Comparison of ENCODE assay signal across 27 mouse cellular contexts in genomic region chr12:84304101-84304500, GRCm38 (mm10). TPM values are rescaled to one million over a fixed set of nuclear protein-coding genes. Genes with fewer than 3 reads are reported as not detected.
A peak's percentile ranks its signal among the peaks of the same experiment; 100 is the strongest.
DNase-seq lines count a peak whose midpoint lies in the region; ATAC-seq and TF ChIP-seq lines count a peak whose summit lies in the region.
"Had no signal": no experiment of that assay in that cellular context is flagged by ENCODE, and none has a peak within 500 bp of the region (broad histone marks: within the 10 kb centered on the region; RNA-seq: fewer than 3 reads in every experiment).

No protein-coding gene starts in this region.

- H3K4me3 ChIP-seq in liver, adult 2 months (ENCODE audit: insufficient read depth, low read depth, low read length), result no peak overlapping the region
- H3K4me3 ChIP-seq in liver, embryonic 11.5 days (ENCODE audit: low read depth, low read length), result no peak overlapping the region
- H3K4me3 ChIP-seq in intestine, embryonic 16.5 days (ENCODE audit: low read length), result no peak overlapping the region
- H3K4me3 ChIP-seq in stomach, postnatal 0 days (ENCODE audit: low read depth, low read length), result no peak overlapping the region
- H3K4me3 ChIP-seq: embryonic facial prominence, embryonic 12.5 days; embryonic facial prominence, embryonic 15.5 days; gastrocnemius, adult 2 months; heart, embryonic 13.5 days had no signal

- H3K27ac ChIP-seq in liver, adult 2 months (replicated peaks; ENCODE audit: insufficient read depth, low read depth, low read length), result peak overlapping the region; percentile 38
- no peak overlapping the region for H3K27ac ChIP-seq in liver, embryonic 11.5 days (ENCODE audit: low read depth, low read length)
- no peak overlapping the region for H3K27ac ChIP-seq in intestine, embryonic 16.5 days (ENCODE audit: low read length)
- H3K27ac ChIP-seq in stomach, postnatal 0 days (replicated peaks), result 0 out of 2 replicates have a peak overlapping the region, but pooled peaks have one; percentile 35
- H3K27ac ChIP-seq: embryonic facial prominence, embryonic 12.5 days; embryonic facial prominence, embryonic 15.5 days; gastrocnemius, adult 2 months; heart, embryonic 13.5 days; hindbrain, embryonic 14.5 days; hindbrain, postnatal 0 days had no signal

- H3K27me3 ChIP-seq in liver, adult 2 months (ENCODE audit: control insufficient read depth, insufficient read depth, low read length), result no peaks in the 10 kb centered on the region
- no peaks in the 10 kb centered on the region for H3K27me3 ChIP-seq in liver, embryonic 11.5 days (replicated peaks; ENCODE audit: control insufficient read depth, insufficient read depth, low read length)
- H3K27me3 ChIP-seq in intestine, embryonic 16.5 days (replicated peaks; ENCODE audit: control insufficient read depth, insufficient read depth, low read length), result no peaks in the 10 kb centered on the region
- H3K27me3 ChIP-seq in stomach, postnatal 0 days (ENCODE audit: control insufficient read depth, insufficient read depth, low read length), result no peaks in the 10 kb centered on the region
- H3K27me3 ChIP-seq: CH12.LX; embryonic facial prominence, embryonic 12.5 days; embryonic facial prominence, embryonic 15.5 days; heart, embryonic 13.5 days had no signal

- no peak for TF ChIP-seq POLR2A in liver, adult 2 months (IDR thresholded peaks at IDR 0.05; ENCODE audit: extremely low read depth, insufficient read depth, low read length)

- TF ChIP-seq CTCF in liver, adult 2 months (IDR thresholded peaks at IDR 0.05; ENCODE audit: low read depth, low read length), result no peak
- no peak for TF ChIP-seq CTCF in stomach, postnatal 0 days (IDR thresholded peaks at IDR 0.05; ENCODE audit: low read depth)

- H3K9me3 ChIP-seq in liver, embryonic 11.5 days (ENCODE audit: control insufficient read depth, low read length), result no peaks in the 10 kb centered on the region
- H3K9me3 ChIP-seq in intestine, embryonic 16.5 days (ENCODE audit: control insufficient read depth, low read length), result no peaks in the 10 kb centered on the region
- no peaks in the 10 kb centered on the region for H3K9me3 ChIP-seq in stomach, postnatal 0 days (ENCODE audit: control insufficient read depth, low read length)
- H3K9me3 ChIP-seq: embryonic facial prominence, embryonic 12.5 days; embryonic facial prominence, embryonic 15.5 days; G1E; heart, embryonic 13.5 days had no signal

- H3K79me2 ChIP-seq in liver, adult 2 months (ENCODE audit: control insufficient read depth, insufficient read depth, low read length), result no peaks in the 10 kb centered on the region

- H3K4me2 ChIP-seq in liver, embryonic 11.5 days, result no peak overlapping the region
- H3K4me2 ChIP-seq in intestine, embryonic 16.5 days (ENCODE audit: low read depth, low read length), result no peak overlapping the region
- no peak overlapping the region for H3K4me2 ChIP-seq in stomach, postnatal 0 days (replicated peaks; ENCODE audit: low read depth)
- H3K4me2 ChIP-seq: embryonic facial prominence, embryonic 12.5 days; embryonic facial prominence, embryonic 15.5 days; heart, embryonic 13.5 days; hindbrain, embryonic 14.5 days had no signal

- H3K36me3 ChIP-seq in liver, adult 2 months (ENCODE audit: control insufficient read depth, insufficient read depth, low read length), result peaks cover 55% of the 10 kb centered on the region
- peaks cover 13% of the 10 kb centered on the region for H3K36me3 ChIP-seq in liver, embryonic 11.5 days (ENCODE audit: control insufficient read depth, insufficient read depth, low read length)
- H3K36me3 ChIP-seq in intestine, embryonic 16.5 days (ENCODE audit: control insufficient read depth, insufficient read depth, low read length), result peaks cover 8% of the 10 kb centered on the region; the same call in 1 of the 2 replicates
- H3K36me3 ChIP-seq in stomach, postnatal 0 days (ENCODE audit: control insufficient read depth, insufficient read depth, low read length), result peaks cover 10% of the 10 kb centered on the region
- H3K36me3 ChIP-seq: embryonic facial prominence, embryonic 12.5 days had no signal

- no peak overlapping the region for H3K9ac ChIP-seq in liver, adult 2 months (ENCODE audit: low read depth, low read length)
- no peak overlapping the region for H3K9ac ChIP-seq in liver, embryonic 11.5 days (ENCODE audit: low read depth, low read length)
- no peak overlapping the region for H3K9ac ChIP-seq in intestine, embryonic 16.5 days (ENCODE audit: low read depth, low read length)
- no peak overlapping the region for H3K9ac ChIP-seq in stomach, postnatal 0 days (ENCODE audit: low read length)
- H3K9ac ChIP-seq: embryonic facial prominence, embryonic 12.5 days; embryonic facial prominence, embryonic 15.5 days; forebrain, postnatal 0 days; heart, embryonic 13.5 days; hindbrain, embryonic 14.5 days had no signal

- TF ChIP-seq EP300 in stomach, postnatal 0 days (optimal IDR thresholded peaks at IDR 0.05), result no peak

- ATAC-seq in liver, embryonic 11.5 days (replicated peaks; ENCODE audit: low FRiP score), result no peak
- ATAC-seq in intestine, embryonic 16.5 days, result peak; percentile 92
- peak; percentile 95 for ATAC-seq in stomach, postnatal 0 days (ENCODE audit: low FRiP score, low TSS enrichment)
- ATAC-seq: forebrain, embryonic 14.5 days; forebrain, postnatal 0 days; hindbrain, postnatal 0 days had no signal

- peak; percentile 93 for DNase-seq in liver, adult 2 months (ENCODE audit: extremely low read depth, low read depth, low spot score)
- DNase-seq in liver, embryonic 11.5 days (ENCODE audit: low spot score), result no peak
- peak; percentile 54 for DNase-seq in adipocyte (ENCODE audit: low spot score)
- DNase-seq in stomach, postnatal 0 days (ENCODE audit: low spot score), result peak; percentile 26
- no peak for DNase-seq in cerebellum, postnatal 25 days
- DNase-seq in MN1 (ENCODE audit: low spot score), result no peak
- DNase-seq: adrenal gland, adult 8-10 months; adrenal gland, postnatal 25 days; B cell, adult 2 months; cerebellum, adult 18-20 months; cerebellum, adult 9-10 months; cerebellum, postnatal 14 days; forebrain, postnatal 0 days; gastrocnemius, adult 2 months; gastrocnemius, postnatal 14 days; heart, adult 18-20 months; heart, postnatal 14 days; heart, postnatal 4 days had no signal

- peaks cover 8% of the 10 kb centered on the region; the same call in 1 of the 2 replicates for H3K4me1 ChIP-seq in liver, adult 2 months (ENCODE audit: control insufficient read depth, insufficient read depth, low read length)
- no peaks in the 10 kb centered on the region for H3K4me1 ChIP-seq in liver, embryonic 11.5 days (replicated peaks; ENCODE audit: control insufficient read depth, insufficient read depth, low read length)
- H3K4me1 ChIP-seq in intestine, embryonic 16.5 days (ENCODE audit: control insufficient read depth, insufficient read depth, low read length), result no peaks in the 10 kb centered on the region; the same call in 1 of the 2 replicates
- no peaks in the 10 kb centered on the region for H3K4me1 ChIP-seq in stomach, postnatal 0 days (replicated peaks; ENCODE audit: control insufficient read depth, insufficient read depth)
- H3K4me1 ChIP-seq: embryonic facial prominence, embryonic 12.5 days; embryonic facial prominence, embryonic 15.5 days; heart, embryonic 13.5 days had no signal

- 21% methylated on average over 5 of the region's 5 CpGs for WGBS in liver, adult 2 months
- WGBS in liver, embryonic 11.5 days, result 90% methylated on average over 5 of the region's 5 CpGs
- WGBS in intestine, embryonic 16.5 days, result 78% methylated on average over 5 of the region's 5 CpGs
- WGBS in stomach, postnatal 0 days, result 76% methylated on average over 5 of the region's 5 CpGs

RNA-seq across cellular contexts. Expression of gene Zfp410, which starts 12.6 kb away (rescaled TPM):
- total RNA-seq in liver, adult 2 months (2014; rRNA removed), result 20.4 and 23.2 TPM in 2 replicates
- 11.8 and 12.5 TPM in 2 replicates for polyA plus RNA-seq in liver, adult 2 months (2012; rRNA removed)
- 78.1 and 79.5 TPM in 2 replicates for polyA plus RNA-seq in liver, embryonic 11.5 days (2014; fragmentation: Nextera tagmentation; extraction: Ambion mirVana)
- 54.8 and 61.5 TPM in 2 replicates for polyA plus RNA-seq in intestine, embryonic 16.5 days (2015; fragmentation: Nextera tagmentation; extraction: Ambion mirVana)
- polyA plus RNA-seq in stomach, postnatal 0 days (2015; fragmentation: Nextera tagmentation; extraction: Ambion mirVana), result 32.3 and 32.4 TPM in 2 replicates

RNA-seq across cellular contexts. Expression of gene Ptgr2, which starts 19.1 kb away (rescaled TPM):
- 61.9 and 75.3 TPM in 2 replicates for total RNA-seq in liver, adult 2 months (2014; rRNA removed)
- polyA plus RNA-seq in liver, adult 2 months (2012; rRNA removed), result 16.3 and 18.5 TPM in 2 replicates
- polyA plus RNA-seq in liver, embryonic 11.5 days (2014; fragmentation: Nextera tagmentation; extraction: Ambion mirVana), result 39.5 and 51.2 TPM in 2 replicates
- polyA plus RNA-seq in intestine, embryonic 16.5 days (2015; fragmentation: Nextera tagmentation; extraction: Ambion mirVana), result 58.1 and 60.2 TPM in 2 replicates
- 27.4 and 29.1 TPM in 2 replicates for polyA plus RNA-seq in stomach, postnatal 0 days (2015; fragmentation: Nextera tagmentation; extraction: Ambion mirVana)

RNA-seq across cellular contexts. Expression of gene Coq6, which starts 57.4 kb away (rescaled TPM):
- 21.2 and 23.0 TPM in 2 replicates for total RNA-seq in liver, adult 2 months (2014; rRNA removed)
- polyA plus RNA-seq in liver, adult 2 months (2012; rRNA removed), result 25.1 and 27.8 TPM in 2 replicates
- 43.6 and 51.7 TPM in 2 replicates for polyA plus RNA-seq in liver, embryonic 11.5 days (2014; fragmentation: Nextera tagmentation; extraction: Ambion mirVana)
- polyA plus RNA-seq in intestine, embryonic 16.5 days (2015; fragmentation: Nextera tagmentation; extraction: Ambion mirVana), result 51.2 and 53.8 TPM in 2 replicates
- 27.1 and 27.6 TPM in 2 replicates for polyA plus RNA-seq in stomach, postnatal 0 days (2015; fragmentation: Nextera tagmentation; extraction: Ambion mirVana)

RNA-seq across cellular contexts. Expression of gene Fam161b, which starts 57.5 kb away (rescaled TPM):
- total RNA-seq in liver, adult 2 months (2014; rRNA removed), result 0.09 and 0.13 TPM in 2 replicates
- polyA plus RNA-seq in liver, adult 2 months (2012; rRNA removed), result 0.15 and 0.16 TPM in 2 replicates
- polyA plus RNA-seq in liver, embryonic 11.5 days (2014; fragmentation: Nextera tagmentation; extraction: Ambion mirVana), result 4.7 and 4.9 TPM in 2 replicates
- polyA plus RNA-seq in intestine, embryonic 16.5 days (2015; fragmentation: Nextera tagmentation; extraction: Ambion mirVana), result 2.3 and 3.3 TPM in 2 replicates
- polyA plus RNA-seq in stomach, postnatal 0 days (2015; fragmentation: Nextera tagmentation; extraction: Ambion mirVana), result 0.72 and 0.88 TPM in 2 replicates

Comparison
In these comparisons a context has a peak if more than half of its experiments do, and no peak if none do; other contexts are left out.
1. DNase-seq: peak in liver, adult 2 months (single experiment), adipocyte (single experiment) and stomach, postnatal 0 days (single experiment); none in liver, embryonic 11.5 days (single experiment), cerebellum, postnatal 25 days (0 of 2) and MN1 (single experiment).
2. H3K27ac ChIP-seq: peak in liver, adult 2 months (single experiment) and stomach, postnatal 0 days (single experiment); none in liver, embryonic 11.5 days (single experiment) and intestine, embryonic 16.5 days (single experiment).